Mouse (Mus musculus) heart, adult 2 months (tissue): ENCODE results near the gene Ttc9c.

Source experiments
- CTCF ChIP-seq: fragments of 200-600 bp; IDR thresholded peaks from 2 replicates; pipeline ENCODE4 v1.8.1; 2022; ENCODE audit warnings: antibody characterized with exemption, mild to moderate bottlenecking, moderate library complexity
- EP300 ChIP-seq: fragments of 200-500 bp; IDR thresholded peaks from 2 replicates; pipeline ENCODE4 v1.6.1; 2011; ENCODE audit warnings: low read depth, low read length, control low read depth; ENCODE audit not compliant: insufficient read depth
- POLR2A ChIP-seq: fragments of 200-500 bp; IDR thresholded peaks from 2 replicates; pipeline ENCODE4 v1.6.1; 2011; ENCODE audit warnings: mild to moderate bottlenecking, low read depth, low read length, control low read depth; ENCODE audit not compliant: insufficient read depth

DNA sequence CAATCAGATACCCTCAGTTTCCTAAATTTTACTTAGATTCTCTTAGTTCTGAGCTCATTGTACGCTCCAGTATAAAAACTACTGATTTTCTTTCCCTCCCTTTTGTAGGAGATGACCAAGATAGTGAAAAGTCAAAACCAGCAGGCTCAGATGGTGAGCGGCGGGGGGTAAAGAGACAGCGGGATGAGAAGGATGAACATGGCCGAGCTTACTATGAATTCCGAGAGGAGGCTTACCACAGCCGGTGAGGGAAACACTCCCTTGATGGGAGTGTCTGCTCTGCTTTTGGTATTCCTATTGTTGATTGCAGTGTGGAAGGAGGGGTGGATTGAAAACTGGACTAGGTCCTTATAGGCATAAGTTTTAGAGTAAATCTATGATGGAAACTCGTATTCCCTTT, 3.6 kb upstream of the Ttc9c start:
- TF ChIP-seq CTCF (no peak), POLR2A (no peak), EP300 (no peak)
